Mouse (Mus musculus): ENCODE measurements around the gene Car10. TPM values are rescaled to one million over a fixed set of nuclear protein-coding genes. Genes with fewer than 3 reads are reported as not detected.

Gene Car10
- polyA plus RNA-seq, 1 experiment from 2014 or later = not detected

GRCm38 (mm10) chr11:93200046-93200445, 102.2 kb downstream of the Car10 start:
- ATAC-seq (replicated peaks; ENCODE audit: low FRiP score, low read depth) = no peak

GRCm38 (mm10) chr11:93217457-93217856, 119.6 kb downstream of the Car10 start:
- H3K4me2 ChIP-seq (ENCODE audit: low read length) = no peak overlapping the region
- no peak for ATAC-seq (replicated peaks; ENCODE audit: low FRiP score, low read depth)
- H3K4me1 ChIP-seq (replicated peaks; ENCODE audit: insufficient read depth, low read length) = no peaks in the 10 kb centered on the region
- no peaks in the 10 kb centered on the region for H3K9me3 ChIP-seq (replicated peaks; ENCODE audit: low read length)
- H3K9ac ChIP-seq (ENCODE audit: low read depth, low read length) = no peak overlapping the region
- DNase-seq (ENCODE audit: low spot score) = no peak
- no peaks in the 10 kb centered on the region for H3K36me3 ChIP-seq (ENCODE audit: insufficient read depth, low read length)
- H3K27ac ChIP-seq = no peak overlapping the region
- no peak overlapping the region for H3K4me3 ChIP-seq (replicated peaks; ENCODE audit: low read depth, low read length)
- no peaks in the 10 kb centered on the region for H3K27me3 ChIP-seq (ENCODE audit: insufficient read depth, low read length)
- no peak for TF ChIP-seq CTCF (IDR thresholded peaks at IDR 0.05; ENCODE audit: low read depth)

More at GRCm38 (mm10) chr11:93200046-93200445, 102.2 kb downstream of the Car10 start:
- no peak for DNase-seq (ENCODE audit: low spot score)
- H3K4me3 ChIP-seq (replicated peaks; ENCODE audit: low read depth, low read length) = no peak overlapping the region
- H3K4me2 ChIP-seq (ENCODE audit: low read length) = no peak overlapping the region
- H3K27ac ChIP-seq = no peak overlapping the region
- 90% methylated on average over 3 of the region's 3 CpGs for WGBS
- no peaks in the 10 kb centered on the region for H3K4me1 ChIP-seq (replicated peaks; ENCODE audit: insufficient read depth, low read length)
- H3K27me3 ChIP-seq (ENCODE audit: insufficient read depth, low read length) = no peaks in the 10 kb centered on the region
- no peak for TF ChIP-seq CTCF (IDR thresholded peaks at IDR 0.05; ENCODE audit: low read depth)
- no peaks in the 10 kb centered on the region for H3K36me3 ChIP-seq (ENCODE audit: insufficient read depth, low read length)
- H3K9me3 ChIP-seq (replicated peaks; ENCODE audit: low read length) = no peaks in the 10 kb centered on the region
- H3K9ac ChIP-seq (ENCODE audit: low read depth, low read length) = no peak overlapping the region

- no peak for DNase-seq (ENCODE audit: low spot score)
- no peaks in the 10 kb centered on the region for H3K36me3 ChIP-seq (ENCODE audit: insufficient read depth, low read length)
- no peak for TF ChIP-seq CTCF (IDR thresholded peaks at IDR 0.05; ENCODE audit: low read depth)
- no peak overlapping the region for H3K4me2 ChIP-seq (ENCODE audit: low read length)
- no peaks in the 10 kb centered on the region for H3K9me3 ChIP-seq (replicated peaks; ENCODE audit: low read length)
- H3K9ac ChIP-seq (ENCODE audit: low read depth, low read length) = no peak overlapping the region
- H3K4me3 ChIP-seq (replicated peaks; ENCODE audit: low read depth, low read length) = no peak overlapping the region
- no peaks in the 10 kb centered on the region for H3K27me3 ChIP-seq (ENCODE audit: insufficient read depth, low read length)
- no peak for ATAC-seq (replicated peaks; ENCODE audit: low FRiP score, low read depth)
- H3K4me1 ChIP-seq (replicated peaks; ENCODE audit: insufficient read depth, low read length) = no peaks in the 10 kb centered on the region
- H3K27ac ChIP-seq = no peak overlapping the region
Observed at GRCm38 (mm10) chr11:93230057-93230456, 132.2 kb downstream of the Car10 start.

GRCm38 (mm10) chr11:93249771-93250265, 152.0 kb downstream of the Car10 start:
- no peaks in the 10 kb centered on the region for H3K9me3 ChIP-seq (replicated peaks; ENCODE audit: low read length)
- H3K36me3 ChIP-seq (ENCODE audit: insufficient read depth, low read length) = no peaks in the 10 kb centered on the region
- no peaks in the 10 kb centered on the region for H3K4me1 ChIP-seq (replicated peaks; ENCODE audit: insufficient read depth, low read length)
- TF ChIP-seq CTCF (IDR thresholded peaks at IDR 0.05; ENCODE audit: low read depth) = no peak
- WGBS = 85% methylated on average over 6 of the region's 6 CpGs
- H3K9ac ChIP-seq (ENCODE audit: low read depth, low read length) = no peak overlapping the region
- no peak overlapping the region for H3K4me2 ChIP-seq (ENCODE audit: low read length)
- ATAC-seq (replicated peaks; ENCODE audit: low FRiP score, low read depth) = no peak
- DNase-seq (ENCODE audit: low spot score) = no peak
- no peak overlapping the region for H3K4me3 ChIP-seq (replicated peaks; ENCODE audit: low read depth, low read length)
- no peaks in the 10 kb centered on the region for H3K27me3 ChIP-seq (ENCODE audit: insufficient read depth, low read length)
- H3K27ac ChIP-seq = no peak overlapping the region

GRCm38 (mm10) chr11:93251766-93252165, 153.9 kb downstream of the Car10 start:
- 80% methylated on average over 5 of the region's 5 CpGs for WGBS
- Histone ChIP-seq H3K27me3 (ENCODE audit: insufficient read depth, low read length) (no peaks in the 10 kb centered on the region), H3K4me2 (ENCODE audit: low read length) (no peak overlapping the region), H3K9ac (ENCODE audit: low read depth, low read length) (no peak overlapping the region), H3K9me3 (replicated peaks; ENCODE audit: low read length) (no peaks in the 10 kb centered on the region), H3K4me1 (replicated peaks; ENCODE audit: insufficient read depth, low read length) (no peaks in the 10 kb centered on the region), H3K27ac (no peak overlapping the region), H3K4me3 (replicated peaks; ENCODE audit: low read depth, low read length) (no peak overlapping the region), H3K36me3 (ENCODE audit: insufficient read depth, low read length) (no peaks in the 10 kb centered on the region)
- no peak for ATAC-seq (replicated peaks; ENCODE audit: low FRiP score, low read depth)
- DNase-seq (ENCODE audit: low spot score) = no peak
- no peak for TF ChIP-seq CTCF (IDR thresholded peaks at IDR 0.05; ENCODE audit: low read depth)

- Histone ChIP-seq H3K36me3 (ENCODE audit: insufficient read depth, low read length) (no peaks in the 10 kb centered on the region), H3K27ac (no peak overlapping the region), H3K9ac (ENCODE audit: low read depth, low read length) (no peak overlapping the region), H3K4me1 (replicated peaks; ENCODE audit: insufficient read depth, low read length) (no peaks in the 10 kb centered on the region), H3K4me3 (replicated peaks; ENCODE audit: low read depth, low read length) (no peak overlapping the region), H3K27me3 (ENCODE audit: insufficient read depth, low read length) (no peaks in the 10 kb centered on the region), H3K4me2 (ENCODE audit: low read length) (no peak overlapping the region), H3K9me3 (replicated peaks; ENCODE audit: low read length) (no peaks in the 10 kb centered on the region)
- 68% methylated on average over 3 of the region's 3 CpGs for WGBS
- TF ChIP-seq CTCF (IDR thresholded peaks at IDR 0.05; ENCODE audit: low read depth) = no peak
- no peak for ATAC-seq (replicated peaks; ENCODE audit: low FRiP score, low read depth)
- DNase-seq (ENCODE audit: low spot score) = no peak
Observed at GRCm38 (mm10) chr11:93263979-93264378, 166.2 kb downstream of the Car10 start.

- no peak overlapping the region for H3K4me2 ChIP-seq (ENCODE audit: low read length)
- no peak for TF ChIP-seq CTCF (IDR thresholded peaks at IDR 0.05; ENCODE audit: low read depth)
- H3K27me3 ChIP-seq (ENCODE audit: insufficient read depth, low read length) = no peaks in the 10 kb centered on the region
- H3K4me1 ChIP-seq (replicated peaks; ENCODE audit: insufficient read depth, low read length) = no peaks in the 10 kb centered on the region
- no peak overlapping the region for H3K27ac ChIP-seq
- H3K36me3 ChIP-seq (ENCODE audit: insufficient read depth, low read length) = no peaks in the 10 kb centered on the region
- no peaks in the 10 kb centered on the region for H3K9me3 ChIP-seq (replicated peaks; ENCODE audit: low read length)
- no peak overlapping the region for H3K9ac ChIP-seq (ENCODE audit: low read depth, low read length)
- DNase-seq (ENCODE audit: low spot score) = no peak
- ATAC-seq (replicated peaks; ENCODE audit: low FRiP score, low read depth) = no peak
- H3K4me3 ChIP-seq (replicated peaks; ENCODE audit: low read depth, low read length) = no peak overlapping the region
- WGBS = 78% methylated on average over 6 of the region's 6 CpGs
Observed at GRCm38 (mm10) chr11:93272016-93272415, 174.2 kb downstream of the Car10 start.

Data from kidney, postnatal 0 days (tissue).